15 mouse cellular contexts compared by ENCODE assay signal in the genomic region with DNA sequence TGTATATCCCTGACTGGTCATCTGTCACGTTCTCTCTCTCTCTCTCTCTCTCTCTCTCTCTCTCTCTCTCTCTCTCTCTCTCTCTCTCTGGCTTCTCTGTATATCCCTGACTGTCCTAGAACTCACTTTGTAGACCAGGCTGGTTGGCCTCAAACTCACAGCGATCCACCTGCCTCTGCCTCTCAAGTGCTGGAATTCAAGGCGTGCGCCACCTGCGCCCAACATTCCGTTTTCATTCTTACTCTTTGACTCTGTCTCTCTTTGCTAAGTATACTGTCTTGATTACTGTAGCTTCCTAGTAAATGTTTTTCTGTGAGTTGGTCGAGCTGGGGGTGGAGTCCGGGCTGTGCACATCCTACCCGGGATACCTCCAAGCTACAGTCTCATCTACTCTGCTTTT.
"Had no signal": no experiment of that assay in that cellular context is flagged by ENCODE, and none has a peak within 500 bp of the region (broad histone marks: within the 10 kb centered on the region; RNA-seq: fewer than 3 reads in every experiment).

No protein-coding gene starts in this region.

- H3K27me3 ChIP-seq: neural tube, embryonic 13.5 days; neural tube, embryonic 15.5 days; stomach, embryonic 15.5 days had no signal

- H3K36me3 ChIP-seq: neural tube, embryonic 13.5 days; neural tube, embryonic 15.5 days; stomach, embryonic 15.5 days had no signal

- H3K4me2 ChIP-seq: neural tube, embryonic 13.5 days; neural tube, embryonic 15.5 days; stomach, embryonic 15.5 days had no signal

- DNase-seq: retina, postnatal 1 day; right cerebral cortex, adult 18-20 months; right cerebral cortex, postnatal 14 days; right cerebral cortex, postnatal 25 days; right cerebral cortex, postnatal 4 days; spleen, adult 18-20 months; thymus, adult 18-20 months; thymus, adult 2 months; thymus, postnatal 14 days; thymus, postnatal 25 days; thymus, postnatal 36 days; thymus, postnatal 4 days had no signal

- H3K4me3 ChIP-seq: neural tube, embryonic 13.5 days; neural tube, embryonic 15.5 days; stomach, embryonic 15.5 days had no signal
